Mouse (Mus musculus): ENCODE data around the gene Wwc1. TPM values are rescaled to one million over a fixed set of nuclear protein-coding genes. Genes with fewer than 3 reads are reported as not detected.
"Not testable (repeated sequence)": the region's sequence is repeated elsewhere in the genome, so short reads cannot be mapped to it uniquely, and the experiment has no call there.

Gene Wwc1
- polyA plus RNA-seq, 1 experiment from 2014 or later, result 8.5 TPM

GRCm38 (mm10) chr11:35863653-35864052 is 116.7 kb downstream of the Wwc1 start:
- H3K27ac ChIP-seq (ENCODE audit: low read depth, low read length), result no peak overlapping the region
- ATAC-seq (ENCODE audit: low FRiP score) (no peak), DNase-seq (ENCODE audit: low spot score, missing footprints) (no peak)
- no peak overlapping the region for H3K4me2 ChIP-seq
- 88% methylated on average over 5 of the region's 5 CpGs for WGBS
- H3K9me3 ChIP-seq (ENCODE audit: control insufficient read depth, low read length), result no peaks in the 10 kb centered on the region
- no peaks in the 10 kb centered on the region for H3K27me3 ChIP-seq (ENCODE audit: control insufficient read depth, insufficient read depth, low read length)
- H3K36me3 ChIP-seq (ENCODE audit: control insufficient read depth, insufficient read depth, low read length), result peaks cover under 1% of the 10 kb centered on the region; the same call in 1 of the 2 replicates
- no peak overlapping the region for H3K9ac ChIP-seq (ENCODE audit: low read length)
- H3K4me1 ChIP-seq (ENCODE audit: control insufficient read depth, insufficient read depth, low read length), result peaks cover 27% of the 10 kb centered on the region
- no peak overlapping the region for H3K4me3 ChIP-seq (ENCODE audit: low read depth, low read length)

GRCm38 (mm10) chr11:35857395-35858067 is 122.8 kb downstream of the Wwc1 start:
- Histone ChIP-seq H3K9ac (ENCODE audit: low read length) (no peak overlapping the region), H3K27me3 (ENCODE audit: control insufficient read depth, insufficient read depth, low read length) (no peaks in the 10 kb centered on the region), H3K27ac (ENCODE audit: low read depth, low read length) (peak overlapping the region; percentile 85), H3K4me3 (ENCODE audit: low read depth, low read length) (no peak overlapping the region), H3K36me3 (ENCODE audit: control insufficient read depth, insufficient read depth, low read length) (no peaks in the 10 kb centered on the region; the same call in 1 of the 2 replicates), H3K9me3 (ENCODE audit: control insufficient read depth, low read length) (no peaks in the 10 kb centered on the region), H3K4me1 (ENCODE audit: control insufficient read depth, insufficient read depth, low read length) (peaks cover 25% of the 10 kb centered on the region), H3K4me2 (no peak overlapping the region)
- ATAC-seq (ENCODE audit: low FRiP score) (no peak), DNase-seq (ENCODE audit: low spot score, missing footprints) (no peak)
- 77% methylated on average over 12 of the region's 12 CpGs for WGBS

GRCm38 (mm10) chr11:35856359-35857040 is 123.8 kb downstream of the Wwc1 start:
- Histone ChIP-seq H3K9ac (ENCODE audit: low read length) (peak overlapping the region; percentile 44; the same call in 1 of the 2 replicates), H3K9me3 (ENCODE audit: control insufficient read depth, low read length) (no peaks in the 10 kb centered on the region), H3K4me2 (peak overlapping the region; percentile 4; the same call in 1 of the 2 replicates), H3K27ac (ENCODE audit: low read depth, low read length) (peak overlapping the region; percentile 85), H3K4me3 (ENCODE audit: low read depth, low read length) (no peak overlapping the region), H3K27me3 (ENCODE audit: control insufficient read depth, insufficient read depth, low read length) (no peaks in the 10 kb centered on the region), H3K4me1 (ENCODE audit: control insufficient read depth, insufficient read depth, low read length) (peaks cover 25% of the 10 kb centered on the region), H3K36me3 (ENCODE audit: control insufficient read depth, insufficient read depth, low read length) (no peaks in the 10 kb centered on the region; the same call in 1 of the 2 replicates)
- peak; percentile 97 for DNase-seq (ENCODE audit: low spot score, missing footprints)
- WGBS, result 11% methylated on average over 11 of the region's 11 CpGs
- peak; percentile 93 for ATAC-seq (ENCODE audit: low FRiP score)

- peak overlapping the region; percentile 44; the same call in 1 of the 2 replicates for H3K9ac ChIP-seq (ENCODE audit: low read length)
- no peak overlapping the region for H3K4me2 ChIP-seq
- DNase-seq (ENCODE audit: low spot score, missing footprints), result no peak
- ATAC-seq (ENCODE audit: low FRiP score), result no peak
- no peaks in the 10 kb centered on the region for H3K27me3 ChIP-seq (ENCODE audit: control insufficient read depth, insufficient read depth, low read length)
- H3K4me1 ChIP-seq (ENCODE audit: control insufficient read depth, insufficient read depth, low read length), result peaks cover 25% of the 10 kb centered on the region
- H3K9me3 ChIP-seq (ENCODE audit: control insufficient read depth, low read length), result no peaks in the 10 kb centered on the region
- H3K4me3 ChIP-seq (ENCODE audit: low read depth, low read length), result no peak overlapping the region
- 79% methylated on average over 7 of the region's 9 CpGs for WGBS
- H3K36me3 ChIP-seq (ENCODE audit: control insufficient read depth, insufficient read depth, low read length), result peaks cover 3% of the 10 kb centered on the region; the same call in 1 of the 2 replicates
- peak overlapping the region; percentile 85; the same call in 1 of the 2 replicates for H3K27ac ChIP-seq (ENCODE audit: low read depth, low read length)
Measured at GRCm38 (mm10) chr11:35855567-35855966, 124.8 kb downstream of the Wwc1 start.

- Histone ChIP-seq H3K9me3 (ENCODE audit: control insufficient read depth, low read length) (no peaks in the 10 kb centered on the region), H3K4me3 (ENCODE audit: low read depth, low read length) (no peak overlapping the region), H3K4me2 (no peak overlapping the region), H3K9ac (ENCODE audit: low read length) (0 out of 2 replicates have a peak overlapping the region, but pooled peaks have one; percentile 18), H3K4me1 (ENCODE audit: control insufficient read depth, insufficient read depth, low read length) (peaks cover 25% of the 10 kb centered on the region), H3K27ac (ENCODE audit: low read depth, low read length) (no peak overlapping the region), H3K27me3 (ENCODE audit: control insufficient read depth, insufficient read depth, low read length) (no peaks in the 10 kb centered on the region), H3K36me3 (ENCODE audit: control insufficient read depth, insufficient read depth, low read length) (peaks cover 3% of the 10 kb centered on the region; the same call in 1 of the 2 replicates)
- DNase-seq (ENCODE audit: low spot score, missing footprints) (no peak), ATAC-seq (ENCODE audit: low FRiP score) (no peak)
- WGBS, result 84% methylated on average over 5 of the region's 5 CpGs
Measured at GRCm38 (mm10) chr11:35854941-35855340, 125.4 kb downstream of the Wwc1 start.

GRCm38 (mm10) chr11:35853651-35854050 is 126.7 kb downstream of the Wwc1 start:
- H3K9ac ChIP-seq (ENCODE audit: low read length), result no peak overlapping the region
- H3K36me3 ChIP-seq (ENCODE audit: control insufficient read depth, insufficient read depth, low read length), result peaks cover 3% of the 10 kb centered on the region; the same call in 1 of the 2 replicates
- H3K4me1 ChIP-seq (ENCODE audit: control insufficient read depth, insufficient read depth, low read length), result peaks cover 25% of the 10 kb centered on the region
- no peak for DNase-seq (ENCODE audit: low spot score, missing footprints)
- no peak for ATAC-seq (ENCODE audit: low FRiP score)
- no peaks in the 10 kb centered on the region for H3K27me3 ChIP-seq (ENCODE audit: control insufficient read depth, insufficient read depth, low read length)
- H3K9me3 ChIP-seq (ENCODE audit: control insufficient read depth, low read length), result no peaks in the 10 kb centered on the region
- WGBS, result 94% methylated on average over 4 of the region's 4 CpGs
- no peak overlapping the region for H3K4me2 ChIP-seq
- no peak overlapping the region for H3K4me3 ChIP-seq (ENCODE audit: low read depth, low read length)
- H3K27ac ChIP-seq (ENCODE audit: low read depth, low read length), result no peak overlapping the region

GRCm38 (mm10) chr11:35852731-35853130 is 127.6 kb downstream of the Wwc1 start:
- H3K27ac ChIP-seq (ENCODE audit: low read depth, low read length), result no peak overlapping the region
- H3K4me2 ChIP-seq, result no peak overlapping the region
- H3K36me3 ChIP-seq (ENCODE audit: control insufficient read depth, insufficient read depth, low read length), result peaks cover 3% of the 10 kb centered on the region; the same call in 1 of the 2 replicates
- peaks cover 25% of the 10 kb centered on the region for H3K4me1 ChIP-seq (ENCODE audit: control insufficient read depth, insufficient read depth, low read length)
- H3K9ac ChIP-seq (ENCODE audit: low read length), result no peak overlapping the region
- H3K27me3 ChIP-seq (ENCODE audit: control insufficient read depth, insufficient read depth, low read length), result no peaks in the 10 kb centered on the region
- DNase-seq (ENCODE audit: low spot score, missing footprints) (peak; percentile 93), ATAC-seq (ENCODE audit: low FRiP score) (no peak)
- no peaks in the 10 kb centered on the region for H3K9me3 ChIP-seq (ENCODE audit: control insufficient read depth, low read length)
- 58% methylated on average over 4 of the region's 4 CpGs for WGBS
- no peak overlapping the region for H3K4me3 ChIP-seq (ENCODE audit: low read depth, low read length)

- Histone ChIP-seq H3K9ac (ENCODE audit: low read length) (no peak overlapping the region), H3K27ac (ENCODE audit: low read depth, low read length) (no peak overlapping the region), H3K4me3 (ENCODE audit: low read depth, low read length) (no peak overlapping the region), H3K9me3 (ENCODE audit: control insufficient read depth, low read length) (no peaks in the 10 kb centered on the region), H3K4me2 (no peak overlapping the region), H3K4me1 (ENCODE audit: control insufficient read depth, insufficient read depth, low read length) (no peaks in the 10 kb centered on the region), H3K36me3 (ENCODE audit: control insufficient read depth, insufficient read depth, low read length) (0 out of 2 replicates have a peak, but pooled peaks cover 2% of the 10 kb centered on the region), H3K27me3 (ENCODE audit: control insufficient read depth, insufficient read depth, low read length) (no peaks in the 10 kb centered on the region)
- DNase-seq (ENCODE audit: low spot score, missing footprints) (no peak), ATAC-seq (ENCODE audit: low FRiP score) (no peak)
- 94% methylated on average over 9 of the region's 9 CpGs for WGBS
Measured at GRCm38 (mm10) chr11:35844299-35844698, 136.0 kb downstream of the Wwc1 start.

GRCm38 (mm10) chr11:35842560-35842959 is 137.8 kb downstream of the Wwc1 start:
- 86% methylated on average over 4 of the region's 4 CpGs for WGBS

More at GRCm38 (mm10) chr11:35842560-35842959, 137.8 kb downstream of the Wwc1 start:
- DNase-seq (ENCODE audit: low spot score, missing footprints); H3K4me3 ChIP-seq (ENCODE audit: low read depth, low read length); H3K9ac ChIP-seq (ENCODE audit: low read length); H3K27me3 ChIP-seq (ENCODE audit: control insufficient read depth, insufficient read depth, low read length); H3K4me1 ChIP-seq (ENCODE audit: control insufficient read depth, insufficient read depth, low read length); H3K36me3 ChIP-seq (ENCODE audit: control insufficient read depth, insufficient read depth, low read length); ATAC-seq (ENCODE audit: low FRiP score); H3K4me2 ChIP-seq; H3K27ac ChIP-seq (ENCODE audit: low read depth, low read length); H3K9me3 ChIP-seq (ENCODE audit: control insufficient read depth, low read length): not testable (repeated sequence)

Data from midbrain, embryonic 11.5 days (tissue).